Mouse (Mus musculus): ENCODE data around the gene Plin4. TPM values are rescaled to one million over a fixed set of nuclear protein-coding genes. Genes with fewer than 3 reads are reported as not detected.

Plin4 gene
- polyA plus RNA-seq, 2 experiments: 0.04 to 0.07 TPM

DNA sequence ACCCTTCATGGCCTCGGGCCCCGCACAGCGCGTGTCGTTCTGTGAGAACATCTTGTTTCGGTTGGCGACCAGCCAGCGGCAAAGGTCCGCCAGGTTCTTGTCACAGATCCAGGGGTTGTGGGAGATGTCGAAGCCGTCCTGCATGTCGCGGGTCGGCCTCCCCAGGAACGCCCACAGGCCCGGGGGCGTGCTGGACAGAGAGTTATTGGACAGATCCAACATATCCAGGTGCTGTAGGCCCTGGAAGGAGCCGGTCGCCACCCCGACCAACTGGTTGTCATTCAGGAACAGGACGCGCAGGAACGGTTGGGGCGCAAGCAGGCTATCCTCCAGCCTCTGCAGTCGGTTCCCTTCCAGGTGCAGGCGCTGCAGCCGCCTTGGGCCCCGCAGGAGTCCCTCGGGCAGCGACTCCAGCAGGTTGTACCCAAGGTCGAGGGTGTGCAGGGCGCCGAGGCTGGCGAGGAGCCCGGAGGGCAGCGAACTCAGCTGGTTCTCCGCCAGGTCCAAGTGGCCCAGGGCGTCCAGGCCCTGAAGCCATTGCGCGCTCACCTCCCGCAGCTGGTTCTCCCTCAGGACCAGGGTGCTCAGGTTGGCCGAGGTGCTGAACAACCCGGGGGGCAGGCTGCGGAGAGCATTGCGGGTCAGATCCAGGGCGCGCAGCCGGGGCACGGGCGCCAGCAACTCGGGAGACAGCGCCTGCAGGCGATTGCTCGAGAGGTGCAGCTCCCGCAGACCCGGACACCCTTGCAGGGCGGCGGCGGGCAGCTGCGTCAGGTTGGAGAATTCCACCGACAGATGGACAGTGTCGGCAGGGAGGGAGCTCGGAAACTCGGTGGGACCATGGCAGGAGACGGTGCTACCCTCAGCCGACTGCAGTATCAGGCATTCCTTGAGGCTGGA, 10.6 kb upstream of the Plin4 start:
- ATAC-seq (ENCODE audit: low FRiP score, low read depth): no peak
- DNase-seq (ENCODE audit: low spot score): no peak
- Histone ChIP-seq H3K9me3 (ENCODE audit: control insufficient read depth, low read length) (peaks cover 11% of the 10 kb centered on the region), H3K36me3 (ENCODE audit: control insufficient read depth, insufficient read depth, low read length) (no peaks in the 10 kb centered on the region), H3K4me1 (ENCODE audit: control insufficient read depth, insufficient read depth, low read length) (peaks cover 5% of the 10 kb centered on the region), H3K4me2 (replicated peaks; ENCODE audit: low read depth, low read length, severe bottlenecking) (peak overlapping the region; percentile 7; the same call in 1 of the 2 replicates), H3K4me3 (replicated peaks; ENCODE audit: low read length) (peak overlapping the region; percentile 4; the same call in 1 of the 2 replicates), H3K27me3 (ENCODE audit: control insufficient read depth, insufficient read depth, low read length) (peaks cover 75% of the 10 kb centered on the region), H3K27ac (replicated peaks; ENCODE audit: low read depth, low read length) (no peak overlapping the region), H3K9ac (ENCODE audit: low read depth, low read length, severe bottlenecking) (no peak overlapping the region)
- no peak for TF ChIP-seq POLR2A (IDR thresholded peaks at IDR 0.05; ENCODE audit: borderline replicate concordance, extremely low read depth, insufficient read depth, insufficient read length)
- 6% methylated on average over 64 of the region's 66 CpGs for WGBS

- H3K9ac ChIP-seq (ENCODE audit: low read depth, low read length, severe bottlenecking): no peak overlapping the region
- 0 out of 2 replicates have a peak overlapping the region, but pooled peaks have one; percentile 4 for H3K4me3 ChIP-seq (replicated peaks; ENCODE audit: low read length)
- H3K9me3 ChIP-seq (ENCODE audit: control insufficient read depth, low read length): peaks cover 11% of the 10 kb centered on the region
- no peak for DNase-seq (ENCODE audit: low spot score)
- peaks cover 67% of the 10 kb centered on the region for H3K27me3 ChIP-seq (ENCODE audit: control insufficient read depth, insufficient read depth, low read length)
- no peaks in the 10 kb centered on the region for H3K36me3 ChIP-seq (ENCODE audit: control insufficient read depth, insufficient read depth, low read length)
- no peak for TF ChIP-seq POLR2A (IDR thresholded peaks at IDR 0.05; ENCODE audit: borderline replicate concordance, extremely low read depth, insufficient read depth, insufficient read length)
- H3K4me1 ChIP-seq (ENCODE audit: control insufficient read depth, insufficient read depth, low read length): peaks cover 5% of the 10 kb centered on the region
- no peak for ATAC-seq (ENCODE audit: low FRiP score, low read depth)
- H3K27ac ChIP-seq (replicated peaks; ENCODE audit: low read depth, low read length): no peak overlapping the region
- WGBS: 43% methylated on average over 12 of the region's 12 CpGs
- H3K4me2 ChIP-seq (replicated peaks; ENCODE audit: low read depth, low read length, severe bottlenecking): peak overlapping the region; percentile 2; the same call in 1 of the 2 replicates
These were observed 9.8 kb upstream of the Plin4 start for GRCm38 (mm10) chr17:56119431-56119830.

GRCm38 (mm10) chr17:56117251-56117710, 7.7 kb upstream of the Plin4 start, which contains the start of gene Plin5:
Plin5 (minus strand) TSS chr17:56117596.
- DNase-seq (ENCODE audit: low spot score) (peak; percentile 14), ATAC-seq (ENCODE audit: low FRiP score, low read depth) (no peak)
- 2% methylated on average over 25 of the region's 27 CpGs for WGBS
- Histone ChIP-seq H3K27ac (replicated peaks; ENCODE audit: low read depth, low read length) (no peak within 1 kb of the TSS), H3K36me3 (ENCODE audit: control insufficient read depth, insufficient read depth, low read length) (no peaks in the 10 kb centered on the region), H3K9ac (ENCODE audit: low read depth, low read length, severe bottlenecking) (0 out of 2 replicates have a peak within 1 kb of the TSS, but pooled peaks have one; percentile 25), H3K4me2 (replicated peaks; ENCODE audit: low read depth, low read length, severe bottlenecking) (peak within 1 kb of the TSS; percentile 37), H3K27me3 (ENCODE audit: control insufficient read depth, insufficient read depth, low read length) (peaks cover 47% of the 10 kb centered on the region), H3K9me3 (ENCODE audit: control insufficient read depth, low read length) (peaks cover 5% of the 10 kb centered on the region), H3K4me3 (replicated peaks; ENCODE audit: low read length) (peak within 1 kb of the TSS; percentile 16), H3K4me1 (ENCODE audit: control insufficient read depth, insufficient read depth, low read length) (peaks cover 5% of the 10 kb centered on the region; the same call in 1 of the 2 replicates)
- no peak for TF ChIP-seq POLR2A (IDR thresholded peaks at IDR 0.05; ENCODE audit: borderline replicate concordance, extremely low read depth, insufficient read depth, insufficient read length)

GRCm38 (mm10) chr17:56116193-56116592, 6.6 kb upstream of the Plin4 start:
- WGBS: 76% methylated on average over 10 of the region's 10 CpGs
- no peak overlapping the region for H3K27ac ChIP-seq (replicated peaks; ENCODE audit: low read depth, low read length)
- H3K36me3 ChIP-seq (ENCODE audit: control insufficient read depth, insufficient read depth, low read length): no peaks in the 10 kb centered on the region
- ATAC-seq (ENCODE audit: low FRiP score, low read depth) (no peak), DNase-seq (ENCODE audit: low spot score) (no peak)
- H3K27me3 ChIP-seq (ENCODE audit: control insufficient read depth, insufficient read depth, low read length): peaks cover 36% of the 10 kb centered on the region
- H3K4me3 ChIP-seq (replicated peaks; ENCODE audit: low read length): no peak overlapping the region
- H3K4me2 ChIP-seq (replicated peaks; ENCODE audit: low read depth, low read length, severe bottlenecking): no peak overlapping the region
- no peaks in the 10 kb centered on the region for H3K9me3 ChIP-seq (ENCODE audit: control insufficient read depth, low read length)
- H3K9ac ChIP-seq (ENCODE audit: low read depth, low read length, severe bottlenecking): no peak overlapping the region
- H3K4me1 ChIP-seq (ENCODE audit: control insufficient read depth, insufficient read depth, low read length): peaks cover 5% of the 10 kb centered on the region; the same call in 1 of the 2 replicates
- no peak for TF ChIP-seq POLR2A (IDR thresholded peaks at IDR 0.05; ENCODE audit: borderline replicate concordance, extremely low read depth, insufficient read depth, insufficient read length)

GRCm38 (mm10) chr17:56112743-56113142, 3.1 kb upstream of the Plin4 start:
- no peak for TF ChIP-seq POLR2A (IDR thresholded peaks at IDR 0.05; ENCODE audit: borderline replicate concordance, extremely low read depth, insufficient read depth, insufficient read length)
- Histone ChIP-seq H3K4me1 (ENCODE audit: control insufficient read depth, insufficient read depth, low read length) (peaks cover 5% of the 10 kb centered on the region; the same call in 1 of the 2 replicates), H3K9ac (ENCODE audit: low read depth, low read length, severe bottlenecking) (no peak overlapping the region), H3K4me2 (replicated peaks; ENCODE audit: low read depth, low read length, severe bottlenecking) (no peak overlapping the region), H3K36me3 (ENCODE audit: control insufficient read depth, insufficient read depth, low read length) (no peaks in the 10 kb centered on the region; the same call in 1 of the 2 replicates), H3K9me3 (ENCODE audit: control insufficient read depth, low read length) (no peaks in the 10 kb centered on the region), H3K27me3 (ENCODE audit: control insufficient read depth, insufficient read depth, low read length) (peaks cover 6% of the 10 kb centered on the region; the same call in 1 of the 2 replicates), H3K4me3 (replicated peaks; ENCODE audit: low read length) (no peak overlapping the region), H3K27ac (replicated peaks; ENCODE audit: low read depth, low read length) (no peak overlapping the region)
- WGBS: 72% methylated on average over 3 of the region's 3 CpGs
- DNase-seq (ENCODE audit: low spot score): no peak
- no peak for ATAC-seq (ENCODE audit: low FRiP score, low read depth)

All from limb, embryonic 14.5 days (tissue).